Mouse (Mus musculus) embryo, embryonic 10.5 days (tissue): ENCODE results near the gene Ptprd.

Experiments used
- DNase-seq: peaks from one replicate; pipeline ENCODE4 v3.0.0-alpha.2; 2015; ENCODE audit warnings: low spot score

The Ptprd gene

GRCm38 (mm10) chr4:77248918-77249317 is 962.8 kb downstream of the Ptprd start:
- no peak for DNase-seq

- DNase-seq = peak; percentile 3
Observed at GRCm38 (mm10) chr4:77241852-77242455, 969.8 kb downstream of the Ptprd start.

GRCm38 (mm10) chr4:77238144-77238543 is 973.6 kb downstream of the Ptprd start:
- DNase-seq = no peak

- no peak for DNase-seq
Observed at GRCm38 (mm10) chr4:77233243-77233642, 978.5 kb downstream of the Ptprd start.

- no peak for DNase-seq
Observed at GRCm38 (mm10) chr4:77168866-77169265, 1042.9 kb downstream of the Ptprd start.

- DNase-seq = no peak
Observed at GRCm38 (mm10) chr4:77157601-77158000, 1054.2 kb downstream of the Ptprd start.

GRCm38 (mm10) chr4:77155561-77155960 is 1056.2 kb downstream of the Ptprd start:
- no peak for DNase-seq

GRCm38 (mm10) chr4:77155037-77155436 is 1056.7 kb downstream of the Ptprd start:
- DNase-seq = no peak

- DNase-seq = no peak
Observed at GRCm38 (mm10) chr4:77124852-77125251, 1086.9 kb downstream of the Ptprd start.

GRCm38 (mm10) chr4:77110894-77111293 is 1100.9 kb downstream of the Ptprd start:
- no peak for DNase-seq

GRCm38 (mm10) chr4:77107291-77107690 is 1104.5 kb downstream of the Ptprd start:
- no peak for DNase-seq

GRCm38 (mm10) chr4:77083165-77083564 is 1128.6 kb downstream of the Ptprd start:
- peak; percentile 71 for DNase-seq

- peak; percentile 2 for DNase-seq
Observed at GRCm38 (mm10) chr4:77077607-77078006, 1134.2 kb downstream of the Ptprd start.

GRCm38 (mm10) chr4:77050536-77051207 is 1161.1 kb downstream of the Ptprd start:
- DNase-seq = no peak

GRCm38 (mm10) chr4:77004483-77004882 is 1207.3 kb downstream of the Ptprd start:
- no peak for DNase-seq

GRCm38 (mm10) chr4:76996172-76996571 is 1215.6 kb downstream of the Ptprd start:
- no peak for DNase-seq

- no peak for DNase-seq
Observed at GRCm38 (mm10) chr4:76989961-76990360, 1221.8 kb downstream of the Ptprd start.

GRCm38 (mm10) chr4:76977056-76977809 is 1234.5 kb downstream of the Ptprd start:
- peak; percentile 24 for DNase-seq

- DNase-seq = peak; percentile 78
Observed at GRCm38 (mm10) chr4:76948251-76948650, 1263.5 kb downstream of the Ptprd start.

- DNase-seq = no peak
Observed at GRCm38 (mm10) chr4:76941382-76942360, 1270.1 kb downstream of the Ptprd start.

GRCm38 (mm10) chr4:76931559-76931958 is 1280.2 kb downstream of the Ptprd start:
- DNase-seq = no peak
